Mouse (Mus musculus) ES-E14 (cell line): ENCODE data around the gene Hdac7.

Source experiments
- CHD2 ChIP-seq: IDR thresholded peaks from 2 replicates; pipeline ENCODE4 v1.6.1; 2014; ENCODE audit warnings: mild to moderate bottlenecking, low read depth, low read length, inconsistent platforms
- HCFC1 ChIP-seq: IDR thresholded peaks from 2 replicates; pipeline ENCODE4 v1.6.1; 2012; ENCODE audit warnings: low read length, inconsistent platforms, borderline replicate concordance; ENCODE audit not compliant: insufficient read depth
- ZC3H11A ChIP-seq: IDR thresholded peaks from 2 replicates; pipeline ENCODE4 v1.6.1; 2012; ENCODE audit warnings: low read depth, mild to moderate bottlenecking, inconsistent platforms, low read length, borderline replicate concordance
- ZNF384 ChIP-seq: IDR thresholded peaks from 2 replicates; pipeline ENCODE4 v1.6.1; 2012; ENCODE audit warnings: low read depth, low read length, inconsistent platforms

DNA sequence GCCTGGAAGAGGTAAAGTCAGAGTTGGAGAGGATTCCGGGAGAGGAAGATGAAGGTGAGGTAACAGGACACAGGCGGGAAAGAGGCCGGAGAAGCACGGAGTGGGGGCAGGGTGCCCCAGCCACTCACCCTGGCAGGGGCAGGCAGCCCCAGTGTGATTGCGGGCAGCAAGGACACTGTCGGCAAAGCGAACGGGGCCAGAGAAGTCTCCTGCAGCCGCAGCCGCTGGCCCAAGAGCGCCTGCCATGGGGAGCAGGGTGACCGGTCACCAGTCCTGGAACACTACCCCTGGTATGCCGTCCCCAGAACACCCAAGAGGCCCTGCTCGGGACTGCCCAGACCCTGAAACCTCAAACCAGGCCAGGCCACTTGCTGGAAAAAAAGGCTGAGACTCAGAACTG, 35.8 kb downstream of the Hdac7 start:
- TF ChIP-seq CHD2: no peak
- TF ChIP-seq HCFC1: no peak
- TF ChIP-seq ZNF384: no peak
- no peak for TF ChIP-seq ZC3H11A
